ENCODE assay signal across 8 mouse cellular contexts in genomic region chr7:55986526-55987214, GRCm38 (mm10). TPM values are rescaled to one million over a fixed set of nuclear protein-coding genes. Genes with fewer than 3 reads are reported as not detected.
DNase-seq lines count a peak whose midpoint lies in the region; ATAC-seq and TF ChIP-seq lines count a peak whose summit lies in the region.

No protein-coding gene starts in this region.

- H3K27me3 ChIP-seq in C2C12 (ENCODE audit: control insufficient read depth, insufficient read depth, insufficient read length), result no peaks in the 10 kb centered on the region
- no peaks in the 10 kb centered on the region for H3K27me3 ChIP-seq in heart, embryonic 12.5 days (replicated peaks)
- no peaks in the 10 kb centered on the region for H3K27me3 ChIP-seq in kidney, embryonic 16.5 days (ENCODE audit: insufficient read depth, low read length)
- no peaks in the 10 kb centered on the region for H3K27me3 ChIP-seq in liver, embryonic 12.5 days (replicated peaks)
- no peaks in the 10 kb centered on the region for H3K27me3 ChIP-seq in stomach, postnatal 0 days (ENCODE audit: control insufficient read depth, insufficient read depth, low read length)

- peak overlapping the region; percentile 61 for H3K4me2 ChIP-seq in heart, embryonic 12.5 days
- H3K4me2 ChIP-seq in kidney, embryonic 16.5 days (replicated peaks; ENCODE audit: low read depth, low read length), result peak overlapping the region; percentile 45
- peak overlapping the region; percentile 40 for H3K4me2 ChIP-seq in liver, embryonic 12.5 days
- H3K4me2 ChIP-seq in stomach, postnatal 0 days (replicated peaks; ENCODE audit: low read depth), result peak overlapping the region; percentile 36

- TF ChIP-seq CTCF in C2C12 (IDR thresholded peaks at IDR 0.05; ENCODE audit: control insufficient read depth, insufficient read depth, insufficient read length), result peak; percentile 20
- peak; percentile 82 for TF ChIP-seq CTCF in stomach, postnatal 0 days (IDR thresholded peaks at IDR 0.05; ENCODE audit: low read depth)

- H3K4me1 ChIP-seq in heart, embryonic 12.5 days (replicated peaks), result no peaks in the 10 kb centered on the region
- H3K4me1 ChIP-seq in kidney, embryonic 16.5 days (ENCODE audit: insufficient read depth, low read length), result no peaks in the 10 kb centered on the region
- H3K4me1 ChIP-seq in liver, embryonic 12.5 days, result peaks cover 25% of the 10 kb centered on the region
- no peaks in the 10 kb centered on the region for H3K4me1 ChIP-seq in stomach, postnatal 0 days (replicated peaks; ENCODE audit: control insufficient read depth, insufficient read depth)

- no peaks in the 10 kb centered on the region for H3K79me2 ChIP-seq in C2C12 (ENCODE audit: control insufficient read depth, insufficient read depth)

- no peak overlapping the region for H3ac ChIP-seq in C2C12 (ENCODE audit: control insufficient read depth, insufficient read length, low read depth)

- H3K4me3 ChIP-seq in C2C12 (ENCODE audit: insufficient read depth, poor library complexity, severe bottlenecking), result no peak overlapping the region
- H3K4me3 ChIP-seq in heart, embryonic 12.5 days, result no peak overlapping the region
- H3K4me3 ChIP-seq in kidney, embryonic 16.5 days (ENCODE audit: low read length), result peak overlapping the region; percentile 28
- no peak overlapping the region for H3K4me3 ChIP-seq in liver, embryonic 12.5 days
- no peak overlapping the region for H3K4me3 ChIP-seq in stomach, postnatal 0 days (ENCODE audit: low read depth, low read length)

- H3K9ac ChIP-seq in heart, embryonic 12.5 days, result peak overlapping the region; percentile 60; the same call in 1 of the 2 replicates
- H3K9ac ChIP-seq in kidney, embryonic 16.5 days (replicated peaks; ENCODE audit: low read length), result 0 out of 2 replicates have a peak overlapping the region, but pooled peaks have one; percentile 44
- no peak overlapping the region for H3K9ac ChIP-seq in liver, embryonic 12.5 days
- H3K9ac ChIP-seq in stomach, postnatal 0 days (ENCODE audit: low read length), result no peak overlapping the region

- H3K9me3 ChIP-seq in heart, embryonic 12.5 days (replicated peaks), result no peaks in the 10 kb centered on the region
- H3K9me3 ChIP-seq in kidney, embryonic 16.5 days (ENCODE audit: low read length), result no peaks in the 10 kb centered on the region
- H3K9me3 ChIP-seq in liver, embryonic 12.5 days (replicated peaks), result no peaks in the 10 kb centered on the region
- H3K9me3 ChIP-seq in stomach, postnatal 0 days (ENCODE audit: control insufficient read depth, low read length), result no peaks in the 10 kb centered on the region

- no peak for TF ChIP-seq EP300 in stomach, postnatal 0 days (optimal IDR thresholded peaks at IDR 0.05)

- H3K79me3 ChIP-seq in C2C12 (ENCODE audit: low read depth), result no peaks in the 10 kb centered on the region

- H3K36me3 ChIP-seq in C2C12 (ENCODE audit: control insufficient read depth, insufficient read depth), result no peaks in the 10 kb centered on the region
- H3K36me3 ChIP-seq in heart, embryonic 12.5 days, result no peaks in the 10 kb centered on the region
- no peaks in the 10 kb centered on the region for H3K36me3 ChIP-seq in kidney, embryonic 16.5 days (ENCODE audit: insufficient read depth, low read length)
- peaks cover 54% of the 10 kb centered on the region for H3K36me3 ChIP-seq in liver, embryonic 12.5 days
- H3K36me3 ChIP-seq in stomach, postnatal 0 days (ENCODE audit: control insufficient read depth, insufficient read depth, low read length), result no peaks in the 10 kb centered on the region

- ATAC-seq in erythroblast, adult 5-6 weeks (replicated peaks; ENCODE audit: low FRiP score, poor library complexity, severe bottlenecking), result peak; percentile 74
- 0 out of 2 replicates have a peak, but pooled peaks have one; percentile 25 for ATAC-seq in heart, embryonic 12.5 days (ENCODE audit: insufficient number of reproducible peaks, low FRiP score)
- ATAC-seq in kidney, embryonic 16.5 days (ENCODE audit: low FRiP score, low TSS enrichment), result peak; percentile 75
- ATAC-seq in liver, embryonic 12.5 days, result peak; percentile 66; the same call in 1 of the 2 replicates
- peak; percentile 51; the same call in 1 of the 2 replicates for ATAC-seq in stomach, postnatal 0 days (ENCODE audit: low FRiP score, low TSS enrichment)

- peak; percentile 89 for DNase-seq in brain, adult 2 months (ENCODE audit: low read depth, low spot score)
- DNase-seq in natural killer cell, adult 2 months (ENCODE audit: low spot score in 2 of 2), result peak; percentile 45 to 75
- peak; percentile 75 for DNase-seq in stomach, postnatal 0 days (ENCODE audit: low spot score)

- H3K27ac ChIP-seq in heart, embryonic 12.5 days (ENCODE audit: poor library complexity, severe bottlenecking), result no peak overlapping the region
- H3K27ac ChIP-seq in kidney, embryonic 16.5 days (ENCODE audit: low read length), result no peak overlapping the region
- peak overlapping the region; percentile 45; the same call in 1 of the 2 replicates for H3K27ac ChIP-seq in liver, embryonic 12.5 days
- no peak overlapping the region for H3K27ac ChIP-seq in stomach, postnatal 0 days (replicated peaks)

- WGBS in heart, embryonic 12.5 days, result 30% methylated on average over 13 of the region's 13 CpGs
- WGBS in kidney, embryonic 16.5 days, result 25% methylated on average over 13 of the region's 13 CpGs
- 32% methylated on average over 13 of the region's 13 CpGs for WGBS in liver, embryonic 12.5 days (ENCODE audit: insufficient replicate concordance)
- 34% methylated on average over 13 of the region's 13 CpGs for WGBS in stomach, postnatal 0 days

TF ChIP-seq in C2C12, 6 proteins besides CTCF, POLR2A, EP300 and RAD21:
- TF ChIP-seq FOSL1 (IDR thresholded peaks at IDR 0.05; ENCODE audit: insufficient read depth, low read length, poor library complexity, severe bottlenecking) (no peak), MAX (IDR thresholded peaks at IDR 0.05) (no peak), MYOG (IDR thresholded peaks at IDR 0.05; ENCODE audit: control insufficient read depth, extremely low read depth, insufficient read length) (no peak), MYOD1 (IDR thresholded peaks at IDR 0.05; ENCODE audit: control insufficient read depth, insufficient read length, low read depth) (no peak), USF1 (IDR thresholded peaks at IDR 0.05; ENCODE audit: low read depth) (no peak), CEBPB (IDR thresholded peaks at IDR 0.05; ENCODE audit: low read depth) (no peak)

RNA-seq across cellular contexts. Expression of gene Nipa2, which starts 24.4 kb away (rescaled TPM):
- polyA plus RNA-seq in C2C12 (2012; fragmentation: generic; extraction: Trizol), result 17.2 TPM
- total RNA-seq in erythroblast, adult 5-6 weeks (2015; ENCODE audit: low replicate concordance), result 27.9 and 35.1 TPM in 2 replicates
- total RNA-seq in erythroblast, adult 5-6 weeks (2017; ENCODE audit: low replicate concordance), result 22.0 and 30.4 TPM in 2 replicates
- 48.0 and 53.4 TPM in 2 replicates for polyA plus RNA-seq in heart, embryonic 12.5 days (2016; fragmentation: Nextera tagmentation; extraction: Ambion mirVana)
- polyA plus RNA-seq in kidney, embryonic 16.5 days (2015; fragmentation: Nextera tagmentation; extraction: Ambion mirVana), result 40.6 and 42.8 TPM in 2 replicates
- 34.9 and 37.5 TPM in 2 replicates for polyA plus RNA-seq in liver, embryonic 12.5 days (2016; fragmentation: Nextera tagmentation; extraction: Ambion mirVana)
- polyA plus RNA-seq in stomach, postnatal 0 days (2015; fragmentation: Nextera tagmentation; extraction: Ambion mirVana), result 38.0 and 39.2 TPM in 2 replicates

RNA-seq across cellular contexts. Expression of gene Nipa1, which starts 33.1 kb away (rescaled TPM):
- 3.9 TPM for polyA plus RNA-seq in C2C12 (2012; fragmentation: generic; extraction: Trizol)
- 10.9 and 13.3 TPM in 2 replicates for total RNA-seq in erythroblast, adult 5-6 weeks (2015; ENCODE audit: low replicate concordance)
- 21.0 and 26.6 TPM in 2 replicates for total RNA-seq in erythroblast, adult 5-6 weeks (2017; ENCODE audit: low replicate concordance)
- polyA plus RNA-seq in heart, embryonic 12.5 days (2016; fragmentation: Nextera tagmentation; extraction: Ambion mirVana), result 4.5 and 4.9 TPM in 2 replicates
- 4.4 and 5.9 TPM in 2 replicates for polyA plus RNA-seq in kidney, embryonic 16.5 days (2015; fragmentation: Nextera tagmentation; extraction: Ambion mirVana)
- polyA plus RNA-seq in liver, embryonic 12.5 days (2016; fragmentation: Nextera tagmentation; extraction: Ambion mirVana), result 17.7 and 20.6 TPM in 2 replicates
- 6.3 and 6.4 TPM in 2 replicates for polyA plus RNA-seq in stomach, postnatal 0 days (2015; fragmentation: Nextera tagmentation; extraction: Ambion mirVana)

Comparison
In these comparisons a context has a peak if more than half of its experiments do, and no peak if none do; other contexts are left out.
1. ATAC-seq: peak in every context shown above with its lines; median percentile 75 in kidney, embryonic 16.5 days; 74 in erythroblast, adult 5-6 weeks; 66 in liver, embryonic 12.5 days; 51 in stomach, postnatal 0 days; 25 in heart, embryonic 12.5 days.
2. H3K9ac ChIP-seq: peak in heart, embryonic 12.5 days (single experiment) and kidney, embryonic 16.5 days (single experiment); none in liver, embryonic 12.5 days (single experiment) and stomach, postnatal 0 days (single experiment).
3. Peak in every context shown above with its lines, with median percentiles within 50 percentile points of each other: DNase-seq and H3K4me2 ChIP-seq.